Mouse (Mus musculus) embryonic facial prominence, embryonic 12.5 days (tissue): ENCODE measurements around the gene Atxn2. TPM values are rescaled to one million over a fixed set of nuclear protein-coding genes. Genes with fewer than 3 reads are reported as not detected.
A peak's percentile ranks its signal among the peaks of the same experiment; 100 is the strongest.

Experiments used
- ATAC-seq: fragments of 200-750 bp; cut with Nextera tagmentation; 2 replicates; pipeline ENCODE4 v1.8.0; 2017; ENCODE audit not compliant: insufficient number of reproducible peaks, insufficient read depth, low FRiP score, low TSS enrichment
- H3K27ac ChIP-seq: fragments of 300-500 bp; sonication (generic); 2 replicates; pipeline ENCODE4 v1.5.1; 2016; ENCODE audit warnings: mild to moderate bottlenecking
- H3K27me3 ChIP-seq: fragments of 300-500 bp; sonication (generic); 2 replicates; pipeline ENCODE4 v1.6.1; 2016; ENCODE audit warnings: mild to moderate bottlenecking, moderate library complexity
- H3K36me3 ChIP-seq: fragments of 300-500 bp; sonication (generic); 2 replicates; pipeline ENCODE4 v1.6.1; 2016; ENCODE audit warnings: mild to moderate bottlenecking
- H3K4me1 ChIP-seq: fragments of 300-500 bp; sonication (generic); 2 replicates; pipeline ENCODE4 v1.6.1; 2016
- H3K4me2 ChIP-seq: fragments of 300-500 bp; sonication (generic); replicated peaks from 2 replicates; pipeline ENCODE4 v1.6.1; 2016; ENCODE audit warnings: mild to moderate bottlenecking, moderate library complexity
- H3K4me3 ChIP-seq: fragments of 300-500 bp; sonication (generic); 2 replicates; pipeline ENCODE4 v1.5.1; 2016; ENCODE audit warnings: mild to moderate bottlenecking
- H3K9ac ChIP-seq: fragments of 300-500 bp; sonication (generic); 2 replicates; pipeline ENCODE4 v1.6.1; 2016; ENCODE audit warnings: mild to moderate bottlenecking, moderate library complexity
- H3K9me3 ChIP-seq: fragments of 300-500 bp; sonication (generic); 2 replicates; pipeline ENCODE4 v1.6.1; 2016; ENCODE audit warnings: mild to moderate bottlenecking, moderate library complexity
- WGBS: fragments of 180-500 bp; shearing (Covaris S2); methylation state at CpG from one replicate; pipeline ENCODE4 v1.1.7; 2016; 5-methylcytosine and 5-hydroxymethylcytosine counted together
- polyA plus RNA-seq: library from polyadenylated mRNA; unstranded; fragments of >200 nt; fragmentation: Nextera tagmentation; extraction: Ambion mirVana; gene quantifications from 2 replicates; pipeline ENCODE4 v1.2.1, GENCODE M21; 2016

Atxn2 gene
- polyA plus RNA-seq, 1 experiment from 2014 or later = 72.3 TPM

DNA sequence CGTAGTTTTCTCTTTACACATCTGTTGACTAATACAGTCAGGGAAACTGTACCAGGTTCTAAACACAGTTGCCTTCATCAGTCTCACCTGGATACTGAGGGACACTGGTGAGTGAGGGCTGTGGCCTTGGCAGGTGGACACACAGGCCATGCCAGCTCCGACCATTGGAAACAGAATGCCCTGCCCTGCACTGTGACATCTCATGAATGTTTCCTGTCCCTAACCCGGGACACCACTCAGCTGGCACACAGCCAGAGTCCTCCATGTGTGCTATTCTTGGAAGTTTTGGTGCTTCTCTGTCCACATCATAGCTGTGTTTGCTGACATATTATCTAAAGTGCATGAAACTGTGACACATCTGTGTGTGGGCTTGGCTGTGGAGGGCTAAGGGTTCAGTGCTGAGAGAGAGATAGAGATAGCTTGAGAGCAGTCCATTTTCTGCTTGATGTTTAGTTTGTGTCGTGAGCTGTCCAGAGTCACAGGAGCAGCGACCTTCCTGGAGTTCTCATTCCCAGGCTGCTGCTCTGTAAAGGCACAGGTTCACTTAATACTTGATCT is 98.6 kb downstream of the Atxn2 start:
- peaks cover 47% of the 10 kb centered on the region for H3K36me3 ChIP-seq
- no peaks in the 10 kb centered on the region for H3K27me3 ChIP-seq
- no peaks in the 10 kb centered on the region for H3K4me1 ChIP-seq
- 86% methylated on average over 5 of the region's 5 CpGs for WGBS
- no peak overlapping the region for H3K4me3 ChIP-seq
- no peaks in the 10 kb centered on the region for H3K9me3 ChIP-seq
- no peak overlapping the region for H3K27ac ChIP-seq
- ATAC-seq = no peak
- H3K4me2 ChIP-seq = no peak overlapping the region
- H3K9ac ChIP-seq = no peak overlapping the region

DNA sequence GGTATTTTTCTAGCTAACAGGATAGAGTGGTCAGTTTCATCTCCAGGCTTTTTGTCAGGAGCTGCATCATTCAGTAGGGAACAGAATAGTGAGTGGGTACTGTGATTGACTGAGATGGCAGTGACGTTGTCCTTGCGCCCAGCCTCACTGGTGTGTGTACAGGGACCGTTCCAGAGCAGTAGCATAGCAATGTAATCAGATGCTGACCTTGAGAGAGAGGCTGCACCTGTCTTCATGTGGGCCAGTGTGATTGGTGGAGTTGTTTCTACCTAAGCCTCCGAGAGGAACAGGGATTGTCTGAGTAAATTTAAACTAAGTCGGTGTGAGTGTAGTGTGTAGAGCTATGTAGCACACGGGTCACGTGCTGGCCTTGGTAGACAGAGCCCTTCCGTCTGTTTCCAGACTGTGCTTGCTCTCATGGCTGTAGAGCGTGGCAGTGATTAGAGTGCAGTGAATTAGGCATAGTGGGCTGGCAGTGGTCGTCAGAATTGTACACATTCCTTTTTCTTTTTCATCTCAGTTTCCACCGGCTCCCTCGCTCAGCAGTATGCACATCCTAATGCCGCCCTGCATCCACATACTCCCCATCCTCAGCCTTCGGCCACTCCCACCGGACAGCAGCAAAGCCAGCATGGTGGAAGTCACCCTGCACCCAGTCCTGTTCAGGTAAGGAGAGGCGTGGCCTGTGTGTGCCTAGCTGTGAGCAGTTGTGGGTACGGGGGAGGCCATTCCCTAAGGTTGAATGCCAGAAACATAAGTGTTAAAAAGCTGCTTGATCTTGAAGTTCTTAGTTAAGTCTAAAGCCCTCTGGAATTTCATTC is 99.4 kb downstream of the Atxn2 start:
- H3K4me1 ChIP-seq = no peaks in the 10 kb centered on the region

DNA sequence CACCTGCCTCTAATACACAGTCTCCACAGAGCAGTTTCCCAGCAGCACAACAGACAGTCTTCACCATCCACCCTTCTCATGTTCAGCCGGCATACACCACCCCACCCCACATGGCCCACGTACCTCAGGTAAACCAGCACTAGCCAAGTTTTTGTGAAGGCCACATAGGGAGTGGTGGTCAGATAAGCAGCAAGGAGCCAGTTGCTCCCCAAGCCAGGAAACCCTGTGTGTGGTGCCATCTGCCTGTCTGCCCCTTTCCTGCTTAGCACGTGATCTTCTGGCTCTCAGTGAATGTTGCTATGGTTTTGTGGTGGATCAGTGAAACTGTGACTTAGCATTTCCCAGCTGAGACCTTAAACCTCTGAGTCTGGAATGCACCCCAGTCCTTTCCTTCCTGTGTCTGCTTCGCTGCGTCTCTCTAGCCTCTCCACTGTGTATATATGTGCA is 100.4 kb downstream of the Atxn2 start:
- no peak overlapping the region for H3K4me2 ChIP-seq
- H3K9ac ChIP-seq = no peak overlapping the region
- H3K27ac ChIP-seq = 0 out of 2 replicates have a peak overlapping the region, but pooled peaks have one; percentile 50
- H3K9me3 ChIP-seq = no peaks in the 10 kb centered on the region
- H3K36me3 ChIP-seq = peaks cover 59% of the 10 kb centered on the region
- no peak for ATAC-seq
- no peak overlapping the region for H3K4me3 ChIP-seq
- H3K27me3 ChIP-seq = no peaks in the 10 kb centered on the region
- WGBS = 94% methylated on average over 5 of the region's 5 CpGs
- no peaks in the 10 kb centered on the region for H3K4me1 ChIP-seq

More for the DNA sequence above, 99.4 kb downstream of the Atxn2 start:
- Histone ChIP-seq H3K36me3 (peaks cover 50% of the 10 kb centered on the region), H3K4me3 (no peak overlapping the region), H3K27ac (no peak overlapping the region), H3K27me3 (no peaks in the 10 kb centered on the region), H3K9ac (no peak overlapping the region), H3K4me2 (no peak overlapping the region), H3K9me3 (no peaks in the 10 kb centered on the region)
- 89% methylated on average over 17 of the region's 17 CpGs for WGBS
- no peak for ATAC-seq

- Histone ChIP-seq H3K9ac (no peak overlapping the region), H3K4me1 (no peaks in the 10 kb centered on the region), H3K4me2 (no peak overlapping the region), H3K9me3 (no peaks in the 10 kb centered on the region), H3K36me3 (peaks cover 71% of the 10 kb centered on the region), H3K27ac (no peak overlapping the region), H3K4me3 (no peak overlapping the region), H3K27me3 (no peaks in the 10 kb centered on the region)
- WGBS = 89% methylated on average over 7 of the region's 7 CpGs
- ATAC-seq = no peak
Measured at GRCm38 (mm10) chr5:121812526-121813243, 101.5 kb downstream of the Atxn2 start.

DNA sequence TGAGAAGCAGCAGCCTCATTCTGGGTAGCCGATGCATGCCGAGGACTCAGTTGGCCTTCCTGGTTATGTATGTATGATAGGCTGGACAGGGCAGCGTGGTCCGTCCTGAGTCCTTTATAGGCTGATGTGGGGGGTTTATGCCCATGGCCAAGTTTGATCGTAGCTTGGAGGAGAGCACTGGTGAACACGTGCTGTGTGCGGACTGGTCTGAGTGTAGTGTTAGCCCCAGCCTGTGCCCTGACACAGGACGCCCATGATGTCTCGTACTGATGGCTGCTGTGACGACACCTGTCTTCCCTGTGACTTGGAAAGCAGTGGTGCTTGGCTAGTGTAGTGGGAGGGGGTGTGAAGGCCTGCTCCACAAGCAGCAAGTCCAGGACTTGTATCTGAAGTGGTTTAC is 102.6 kb downstream of the Atxn2 start:
- Histone ChIP-seq H3K36me3 (peaks cover 82% of the 10 kb centered on the region), H3K27me3 (no peaks in the 10 kb centered on the region), H3K4me1 (no peaks in the 10 kb centered on the region), H3K9me3 (no peaks in the 10 kb centered on the region), H3K4me2 (no peak overlapping the region), H3K27ac (no peak overlapping the region), H3K9ac (no peak overlapping the region), H3K4me3 (no peak overlapping the region)
- 92% methylated on average over 10 of the region's 10 CpGs for WGBS
- ATAC-seq = no peak

- Histone ChIP-seq H3K9ac (no peak overlapping the region), H3K27ac (no peak overlapping the region), H3K36me3 (peaks cover 94% of the 10 kb centered on the region), H3K27me3 (no peaks in the 10 kb centered on the region), H3K4me3 (no peak overlapping the region), H3K4me1 (no peaks in the 10 kb centered on the region), H3K9me3 (no peaks in the 10 kb centered on the region), H3K4me2 (no peak overlapping the region)
- no peak for ATAC-seq
- 69% methylated on average over 3 of the region's 3 CpGs for WGBS
Measured at GRCm38 (mm10) chr5:121815067-121815466, 103.9 kb downstream of the Atxn2 start.

- no peak overlapping the region for H3K4me3 ChIP-seq
- no peak overlapping the region for H3K9ac ChIP-seq
- ATAC-seq = no peak
- WGBS = 92% methylated on average over 8 of the region's 8 CpGs
- no peak overlapping the region for H3K4me2 ChIP-seq
- peaks cover 96% of the 10 kb centered on the region for H3K36me3 ChIP-seq
- no peaks in the 10 kb centered on the region for H3K4me1 ChIP-seq
- no peaks in the 10 kb centered on the region for H3K9me3 ChIP-seq
- H3K27ac ChIP-seq = no peak overlapping the region
- no peaks in the 10 kb centered on the region for H3K27me3 ChIP-seq
Measured at GRCm38 (mm10) chr5:121815867-121816380, 104.8 kb downstream of the Atxn2 start.

GRCm38 (mm10) chr5:121816611-121817010 is 105.5 kb downstream of the Atxn2 start:
- 94% methylated on average over 2 of the region's 2 CpGs for WGBS
- ATAC-seq = no peak

GRCm38 (mm10) chr5:121817551-121817950 is 106.4 kb downstream of the Atxn2 start:
- no peak overlapping the region for H3K4me3 ChIP-seq
- no peaks in the 10 kb centered on the region for H3K9me3 ChIP-seq
- H3K4me1 ChIP-seq = no peaks in the 10 kb centered on the region
- no peak overlapping the region for H3K9ac ChIP-seq
- no peak for ATAC-seq
- 83% methylated on average over 9 of the region's 9 CpGs for WGBS
- no peaks in the 10 kb centered on the region for H3K27me3 ChIP-seq
- no peak overlapping the region for H3K4me2 ChIP-seq
- peaks cover 82% of the 10 kb centered on the region for H3K36me3 ChIP-seq
- H3K27ac ChIP-seq = no peak overlapping the region

More at GRCm38 (mm10) chr5:121816611-121817010, 105.5 kb downstream of the Atxn2 start:
- H3K36me3 ChIP-seq = peaks cover 92% of the 10 kb centered on the region
- no peak overlapping the region for H3K9ac ChIP-seq
- no peak overlapping the region for H3K4me2 ChIP-seq
- H3K27ac ChIP-seq = no peak overlapping the region
- no peaks in the 10 kb centered on the region for H3K27me3 ChIP-seq
- H3K4me3 ChIP-seq = no peak overlapping the region
- H3K9me3 ChIP-seq = no peaks in the 10 kb centered on the region
- H3K4me1 ChIP-seq = no peaks in the 10 kb centered on the region

- no peak overlapping the region for H3K4me3 ChIP-seq
- H3K36me3 ChIP-seq = peaks cover 74% of the 10 kb centered on the region
- no peak overlapping the region for H3K4me2 ChIP-seq
- no peaks in the 10 kb centered on the region for H3K9me3 ChIP-seq
- WGBS = 95% methylated on average over 7 of the region's 7 CpGs
- H3K4me1 ChIP-seq = peaks cover 7% of the 10 kb centered on the region
- H3K27me3 ChIP-seq = no peaks in the 10 kb centered on the region
- no peak overlapping the region for H3K9ac ChIP-seq
- ATAC-seq = no peak
- no peak overlapping the region for H3K27ac ChIP-seq
Measured at GRCm38 (mm10) chr5:121818401-121818800, 107.3 kb downstream of the Atxn2 start.

DNA sequence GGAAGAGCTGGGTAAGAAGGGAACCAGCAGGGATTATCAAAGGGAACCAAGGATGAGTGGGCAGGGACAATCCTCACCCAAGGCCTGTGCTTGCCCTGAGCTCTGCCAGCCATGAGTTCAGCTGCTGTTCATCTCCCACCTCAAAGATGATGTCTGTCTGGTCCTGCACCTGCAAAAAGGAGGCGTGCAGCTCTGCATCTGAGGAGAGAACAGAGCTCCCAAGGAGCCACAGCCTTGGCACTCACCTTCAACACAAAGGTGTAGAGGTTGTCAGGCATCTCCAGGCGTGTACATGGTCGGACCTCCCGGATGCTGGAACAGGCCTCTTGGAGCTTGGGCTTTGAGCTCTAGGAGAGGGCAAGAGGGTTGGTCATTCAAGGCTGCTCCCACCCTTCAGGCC is 107.7 kb downstream of the Atxn2 start:
- peaks cover 69% of the 10 kb centered on the region for H3K36me3 ChIP-seq
- WGBS = 94% methylated on average over 4 of the region's 4 CpGs

More for the DNA sequence above, 107.7 kb downstream of the Atxn2 start:
- no peak overlapping the region for H3K4me3 ChIP-seq
- no peak for ATAC-seq
- H3K9ac ChIP-seq = no peak overlapping the region
- no peaks in the 10 kb centered on the region for H3K9me3 ChIP-seq
- H3K27ac ChIP-seq = no peak overlapping the region
- H3K4me1 ChIP-seq = peaks cover 9% of the 10 kb centered on the region
- H3K27me3 ChIP-seq = no peaks in the 10 kb centered on the region
- no peak overlapping the region for H3K4me2 ChIP-seq
